Mouse (Mus musculus) CD4-positive naive resting alpha-beta T cell, adult 57 days (primary cell): Measurements from ENCODE around the gene Hoxd8. TPM values are rescaled to one million over a fixed set of nuclear protein-coding genes. Genes with fewer than 3 reads are reported as not detected.

Experiments used
- total RNA-seq: library from RNA; stranded (reverse); gene quantifications from one replicate; pipeline ENCODE4 v1.2.4, GENCODE M21; 2023

Hoxd8 gene
- not detected for total RNA-seq

DNA sequence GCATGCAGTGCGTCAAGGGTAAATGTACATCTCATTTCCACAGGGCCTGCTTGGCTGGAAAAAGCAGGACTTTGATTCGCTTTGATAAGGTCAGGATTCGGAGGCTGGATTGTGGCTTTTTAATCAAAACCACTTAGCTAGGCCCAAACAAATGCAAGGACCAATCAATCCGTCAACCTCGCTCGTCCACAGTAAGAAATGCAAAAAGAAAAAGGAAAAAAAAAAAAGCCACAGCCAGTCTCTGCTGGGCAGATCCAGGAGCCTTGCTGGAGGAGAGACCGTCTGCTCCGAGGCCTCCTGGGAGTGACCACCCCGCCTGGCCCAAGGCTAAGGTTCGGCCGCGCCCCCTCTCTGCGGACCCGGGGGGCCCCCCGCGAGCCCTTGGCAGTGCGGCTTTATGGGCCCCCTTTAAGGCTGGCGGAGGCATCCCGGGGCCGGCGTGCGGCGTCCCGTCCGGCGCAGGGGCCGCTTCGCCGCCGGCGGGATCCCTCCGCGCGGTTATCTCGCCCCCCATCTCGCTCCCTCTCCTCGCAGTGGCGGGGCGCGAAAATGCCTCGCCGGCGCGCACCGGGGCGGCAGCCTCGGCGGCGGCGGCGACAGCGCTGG lies at the start of gene Hoxd8:
Hoxd8 (plus strand) TSS at position 223 of the 606 bp plus-strand sequence.

GRCm38 (mm10) chr2:74659507-74660005 lies 44.9 kb upstream of the Hoxd8 start, which contains the start of gene Evx2:
Gene Evx2 (minus strand): TSS chr2:74659557.

GRCm38 (mm10) chr2:74667842-74668357 lies 36.5 kb upstream of the Hoxd8 start, which contains the start of gene Hoxd13:
Gene Hoxd13 (plus strand): TSS chr2:74668310.

GRCm38 (mm10) chr2:74674881-74675665 lies 29.3 kb upstream of the Hoxd8 start, which contains the start of gene Hoxd12:
Gene Hoxd12 (plus strand): TSS chr2:74675013.

GRCm38 (mm10) chr2:74678891-74679595 lies 25.4 kb upstream of the Hoxd8 start, which contains the start of gene Hoxd11:
Gene Hoxd11 (plus strand): TSS chr2:74679557.

DNA sequence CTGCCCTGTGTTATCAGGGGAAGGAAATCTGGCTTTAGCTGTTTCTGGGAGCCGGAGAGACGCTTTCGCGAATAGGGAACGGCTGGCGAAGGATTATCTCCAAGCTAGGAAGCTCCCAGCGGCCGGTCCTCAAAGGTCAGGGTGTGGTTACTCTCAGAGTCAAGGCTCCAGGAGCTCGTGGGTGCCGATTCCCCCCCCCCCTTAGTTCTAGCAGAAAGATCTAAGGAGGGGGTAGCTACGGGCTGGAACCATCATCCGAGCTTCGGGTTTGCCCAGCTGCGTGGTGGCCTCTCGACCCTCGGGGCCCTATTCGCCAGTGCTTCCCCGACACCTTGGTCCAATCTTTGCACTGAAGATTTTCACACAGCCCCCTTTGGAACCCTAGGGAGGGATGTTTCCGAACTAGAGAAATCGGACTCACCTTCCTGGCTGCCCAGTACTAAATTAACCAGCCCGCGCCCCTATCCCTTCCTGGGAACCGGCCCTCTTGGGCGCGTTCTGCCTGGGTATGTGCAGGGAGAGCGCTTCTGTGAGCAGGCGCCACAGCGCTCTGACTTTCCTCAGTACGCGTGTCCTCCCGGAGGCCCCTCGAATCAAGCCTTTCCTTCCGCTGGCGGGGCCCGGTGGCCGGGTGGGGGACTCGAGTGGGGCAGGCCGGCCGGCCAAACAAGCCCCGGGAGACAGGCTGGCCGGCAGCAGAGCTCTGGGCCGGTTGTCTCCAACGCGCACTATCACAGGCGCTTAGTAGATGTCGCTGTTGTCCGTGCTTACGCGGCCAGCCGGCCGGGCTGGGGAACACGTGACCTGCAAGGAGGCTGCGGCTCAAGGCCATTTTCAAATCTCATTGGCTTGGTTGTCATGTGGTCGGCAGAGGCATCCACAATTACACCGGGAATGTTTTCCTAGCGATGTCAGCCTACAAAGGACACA lies 13.1 kb upstream of the Hoxd8 start, which contains the start of gene Hoxd10:
Hoxd10 (plus strand) TSS at position 903 of the 930 bp plus-strand sequence.

DNA sequence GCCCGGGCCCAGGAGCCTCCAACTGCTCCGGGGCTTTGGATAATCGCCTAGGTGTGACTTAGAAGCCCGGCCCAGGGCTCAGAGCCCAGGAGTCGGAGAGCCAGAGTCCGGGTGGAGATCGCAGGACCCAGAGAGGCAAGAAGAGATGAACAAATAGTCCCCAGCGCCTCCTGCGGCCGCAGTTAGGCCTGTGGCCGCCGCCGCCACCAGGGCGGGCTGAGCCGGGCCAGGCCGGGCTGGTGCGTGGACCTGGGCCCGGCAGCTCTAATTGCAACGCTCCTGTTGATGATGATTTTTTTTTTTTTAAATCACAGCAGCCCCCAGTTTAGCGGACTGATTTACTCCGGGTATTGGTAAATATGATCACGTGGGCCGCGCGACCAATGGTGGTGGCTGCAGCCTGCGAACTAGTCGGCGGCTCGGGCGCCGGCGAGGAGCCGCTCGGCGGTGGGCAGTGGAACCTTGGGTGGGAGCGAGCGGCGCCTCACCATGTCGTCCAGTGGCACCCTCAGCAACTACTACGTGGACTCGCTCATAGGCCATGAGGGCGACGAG lies 6.8 kb upstream of the Hoxd8 start, which contains the start of gene Hoxd9:
Hoxd9 (plus strand) TSS at position 161 of the 555 bp plus-strand sequence.

DNA sequence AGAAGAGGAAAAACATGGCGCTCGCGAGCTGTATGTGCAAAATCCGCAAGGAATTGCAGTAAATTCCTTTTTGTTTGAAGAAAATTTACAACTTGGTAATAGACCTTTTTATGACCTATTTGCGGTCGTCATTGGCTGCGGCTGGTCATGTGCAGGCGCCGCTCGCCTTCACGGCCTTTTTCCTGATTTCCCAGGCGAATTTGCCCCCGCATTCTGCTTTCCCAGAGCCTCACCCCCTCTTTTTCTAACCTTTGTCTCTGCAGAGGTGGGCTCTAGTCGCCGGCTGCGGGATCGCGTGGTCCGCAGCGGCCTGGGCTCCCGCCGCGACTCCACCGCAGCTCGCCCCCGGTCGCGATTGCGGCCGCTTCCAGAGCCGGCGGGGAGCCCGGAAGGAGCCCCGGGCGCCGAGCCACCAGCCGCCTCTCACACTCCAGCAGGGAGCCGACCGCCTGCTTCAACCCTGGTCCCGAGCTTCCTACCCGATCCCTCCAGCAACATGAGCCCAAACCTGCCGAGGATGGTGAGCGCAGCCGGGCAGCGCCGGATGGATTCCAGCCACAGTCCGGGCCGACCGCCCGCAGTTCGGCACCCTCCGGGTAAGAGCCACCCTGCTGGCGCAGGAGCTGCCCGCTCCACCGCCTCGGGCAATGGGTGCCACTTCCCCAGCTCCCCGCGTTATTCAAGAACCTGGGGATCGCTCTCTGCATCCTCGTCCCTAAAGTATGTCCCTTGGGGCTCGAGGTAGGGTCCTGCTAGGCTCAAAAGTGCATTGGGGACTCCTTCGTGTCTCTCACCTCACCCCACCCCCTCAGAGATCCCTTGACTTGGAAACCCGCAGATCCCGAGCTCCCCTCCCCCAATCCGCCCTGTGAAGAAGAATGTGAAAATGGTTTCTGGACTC lies 7.6 kb downstream of the Hoxd8 start, which contains the start of the genes Hoxd3 and Hoxd4:
Hoxd3 (plus strand) TSS at position 207 of the 901 bp plus-strand sequence.
Hoxd4 (plus strand) TSS at position 209 of the 901 bp plus-strand sequence.

DNA sequence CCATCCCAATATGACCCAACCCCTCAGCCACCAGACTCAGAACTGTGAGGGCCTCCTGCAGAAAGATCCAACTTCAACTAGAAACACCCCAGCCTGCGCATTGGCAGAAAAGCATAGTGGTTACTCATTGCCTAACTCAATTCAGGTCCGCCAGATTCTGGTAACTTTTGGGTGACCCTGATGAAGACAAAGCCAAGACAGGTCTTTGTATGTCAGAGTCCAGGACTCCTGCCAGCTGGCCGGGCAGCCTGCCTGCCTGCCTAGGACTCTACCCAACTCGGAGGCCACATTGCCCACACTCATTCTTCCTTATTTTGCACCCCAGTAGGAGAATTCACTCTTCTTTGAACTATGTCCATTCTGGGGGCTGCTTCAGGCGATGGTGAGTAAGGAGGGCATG lies 22.1 kb downstream of the Hoxd8 start, which contains the start of gene Gm28230:
Gm28230 (plus strand) TSS at position 178 of the 400 bp plus-strand sequence.

Other genes starting within 250 kb of the Hoxd8 start
- gene Lnpk, start 125.2 kb upstream of the Hoxd8 start, total RNA-seq: 26.9 TPM
- gene Evx2, start 45.1 kb upstream of the Hoxd8 start, total RNA-seq: not detected
- gene Hoxd13, start 36.3 kb upstream of the Hoxd8 start, total RNA-seq: not detected
- not detected for gene Hoxd12, start 29.6 kb upstream of the Hoxd8 start, total RNA-seq
- gene Hoxd11, start 25.1 kb upstream of the Hoxd8 start, total RNA-seq: not detected
- gene Hoxd10, start 12.7 kb upstream of the Hoxd8 start, total RNA-seq: not detected
- gene Hoxd9, start 6.9 kb upstream of the Hoxd8 start, total RNA-seq: not detected
- gene Hoxd3, start 7.3 kb downstream of the Hoxd8 start, total RNA-seq: not detected
- not detected for gene Hoxd4, start 7.3 kb downstream of the Hoxd8 start, total RNA-seq
- gene Gm28230, start 22.1 kb downstream of the Hoxd8 start, total RNA-seq: not detected
- not detected for gene Hoxd1, start 58.4 kb downstream of the Hoxd8 start, total RNA-seq
- gene Mtx2, start 121.2 kb downstream of the Hoxd8 start, total RNA-seq: 24.1 TPM